Mouse (Mus musculus): ENCODE measurements around the gene Sec22b.

- TF ChIP-seq CTCF (IDR thresholded peaks at IDR 0.05; ENCODE audit: insufficient read depth, low read depth, low read length) (no peak), POLR2A (IDR thresholded peaks at IDR 0.05; ENCODE audit: insufficient read depth, low read depth, low read length) (no peak)
Measured at GRCm38 (mm10) chr3:97972200-97972599, 71.2 kb downstream of the Sec22b start.
